Mouse (Mus musculus) myocyte (in vitro differentiated cells): ENCODE data around the gene Mon1a.

ENCODE experiments used
- CEBPB ChIP-seq: IDR thresholded peaks from 2 replicates; pipeline ENCODE4 v1.6.1; 2011; ENCODE audit warnings: mild to moderate bottlenecking, moderate library complexity; ENCODE audit not compliant: poor library complexity, insufficient read depth, severe bottlenecking
- E2F4 ChIP-seq: IDR thresholded peaks from one replicate; pipeline ENCODE4 v1.6.1; 2011; ENCODE audit warnings: mild to moderate bottlenecking, control low read depth, moderate library complexity; ENCODE audit not compliant: insufficient read depth
- MAX ChIP-seq: IDR thresholded peaks from one replicate; pipeline ENCODE4 v1.6.1; 2011; ENCODE audit warnings: low read depth, mild to moderate bottlenecking, control low read depth
- MYOD1 ChIP-seq, 3 experiments: IDR thresholded peaks; one replicate each; pipeline ENCODE4 v1.6.1; 2011; ENCODE audit warnings: control low read depth in 2 of 3, low read depth in 2 of 3, mild to moderate bottlenecking in 2 of 3, moderate library complexity in 1 of 3; ENCODE audit not compliant: insufficient read length in 2 of 3, control insufficient read depth in 1 of 3
- POLR2A ChIP-seq: IDR thresholded peaks from one replicate; pipeline ENCODE4 v1.6.1; 2011; ENCODE audit warnings: low read depth, mild to moderate bottlenecking, control low read depth, moderate library complexity; ENCODE audit not compliant: insufficient read length
- POLR2AphosphoS2 ChIP-seq: IDR thresholded peaks from one replicate; pipeline ENCODE4 v1.6.1; 2011; ENCODE audit warnings: low read depth, control low read depth; ENCODE audit not compliant: insufficient read length
- REST ChIP-seq: IDR thresholded peaks from one replicate; pipeline ENCODE4 v1.6.1; 2011; ENCODE audit warnings: mild to moderate bottlenecking, control low read depth, moderate library complexity; ENCODE audit not compliant: insufficient read depth, insufficient read length
- USF1 ChIP-seq: IDR thresholded peaks from one replicate; pipeline ENCODE4 v1.6.1; 2011; ENCODE audit warnings: low read depth, mild to moderate bottlenecking, control low read depth, moderate library complexity

DNA sequence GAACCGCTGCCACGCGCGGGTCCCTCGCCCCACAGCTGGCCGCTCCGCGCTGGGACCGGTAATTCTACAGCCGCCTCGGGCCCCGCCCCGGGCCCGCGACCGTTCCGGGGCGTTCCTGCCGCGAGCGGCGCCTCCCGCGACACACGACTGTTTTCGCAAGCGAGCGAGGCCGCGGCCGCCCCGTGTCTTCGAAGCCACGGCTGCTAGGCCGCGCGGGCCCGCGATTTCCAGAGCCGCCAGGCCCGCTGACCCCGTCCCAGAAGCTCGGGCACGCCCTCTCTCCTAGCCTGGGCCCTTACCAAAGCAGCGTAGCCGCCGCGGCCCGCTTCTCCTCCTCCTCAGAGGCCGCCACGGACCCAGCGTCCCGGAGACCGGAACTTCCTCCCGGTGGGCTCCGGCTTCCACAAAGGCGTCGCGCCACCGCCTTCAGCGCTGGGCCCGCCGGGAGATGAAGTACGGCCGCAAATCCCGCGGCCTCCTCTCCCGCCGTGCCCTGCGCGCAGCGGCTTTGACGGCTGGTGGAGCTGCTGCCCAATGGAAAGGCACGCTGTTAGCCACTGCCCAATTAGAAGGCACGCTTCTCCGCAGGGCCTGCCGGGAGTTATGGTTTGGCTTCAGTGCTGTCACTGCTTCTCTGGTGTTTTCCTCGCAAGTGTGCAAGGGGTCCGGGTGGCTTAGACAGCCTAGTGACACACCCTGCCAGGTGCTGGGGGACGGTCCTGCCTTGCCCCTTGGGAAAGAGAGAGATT lies 15.4 kb upstream of the Mon1a start:
- TF ChIP-seq POLR2A (peak; percentile 70), MYOD1 (IDR thresholded peaks at IDR 0.05; ENCODE audit: control insufficient read depth in 1 of 3, insufficient read length in 2 of 3, low read depth in 2 of 3) (peak in 2 of 3 experiments; percentile 71 to 75), MAX (no peak), REST (no peak), USF1 (no peak), E2F4 (peak; percentile 68), POLR2AphosphoS2 (peak; percentile 63), CEBPB (no peak)
